Mouse (Mus musculus) sigmoid colon, adult 10 weeks (tissue): ENCODE results near the gene Acap2. TPM values are rescaled to one million over a fixed set of nuclear protein-coding genes. Genes with fewer than 3 reads are reported as not detected.

ENCODE experiments used
- polyA plus RNA-seq: library from polyadenylated mRNA; stranded (reverse); fragments of 350-450 nt; fragmentation: Illumina TruSeq; extraction: RNeasy Lipid Tissue Mini Kit (QIAGEN cat#74804); gene quantifications from one replicate; pipeline ENCODE4 v1.2.3, GENCODE M21; 2014; ENCODE audit warnings: low read depth, low replicate concordance

Gene Acap2
- polyA plus RNA-seq = 150 TPM

GRCm38 (mm10) chr16:31200790-31201567 lies at the start of gene Acap2:
Acap2 (minus strand) TSS chr16:31201245.

GRCm38 (mm10) chr16:31081125-31081664 lies 119.8 kb downstream of the Acap2 start, which contains the start of gene Xxylt1:
Xxylt1 (minus strand) TSS chr16:31081432.

Other genes with a start within 250 kb of the Acap2 start
- 11.6 TPM for gene Xxylt1, start 119.8 kb downstream of the Acap2 start, polyA plus RNA-seq
- 249 TPM for gene Ppp1r2, start 74.0 kb upstream of the Acap2 start, polyA plus RNA-seq
- gene Apod, start 113.6 kb upstream of the Acap2 start, polyA plus RNA-seq = 4.9 TPM
- gene Bdh1, start 221.0 kb upstream of the Acap2 start, polyA plus RNA-seq = 23.9 TPM